Mouse (Mus musculus) megakaryocyte, embryonic 14.5 days (primary cell): ENCODE results near the gene Sftpa1. TPM values are rescaled to one million over a fixed set of nuclear protein-coding genes. Genes with fewer than 3 reads are reported as not detected.

Experiments used
- H3K27me3 ChIP-seq: replicated peaks from 2 replicates; pipeline ENCODE3; 2012; ENCODE audit warnings: inconsistent platforms
- H3K36me3 ChIP-seq: replicated peaks from 2 replicates; pipeline ENCODE3; 2012; ENCODE audit warnings: low read length, inconsistent platforms, mixed read lengths
- H3K4me1 ChIP-seq: 2 replicates; pipeline ENCODE4 v1.6.1; 2012; ENCODE audit warnings: inconsistent platforms
- H3K4me3 ChIP-seq: replicated peaks from 2 replicates; pipeline ENCODE3; 2012; ENCODE audit warnings: moderate library complexity, mild to moderate bottlenecking, inconsistent platforms
- H3K9me3 ChIP-seq: 2 replicates; pipeline ENCODE4 v1.6.1; 2012; ENCODE audit warnings: inconsistent platforms
- FLI1 ChIP-seq: IDR thresholded peaks from 2 replicates; pipeline ENCODE4 v1.6.1; 2012; ENCODE audit warnings: low read length, inconsistent platforms, mixed read lengths
- GATA1 ChIP-seq: IDR thresholded peaks from 3 replicates; pipeline ENCODE4 v1.6.1; 2012; ENCODE audit warnings: mixed read lengths, low read length, inconsistent platforms, borderline replicate concordance
- polyA plus RNA-seq: library from polyadenylated mRNA; stranded (reverse); fragments of >175 nt; gene quantifications from 2 replicates; pipeline ENCODE4 v1.2.3, GENCODE M21; 2012; ENCODE audit warnings: low replicate concordance; ENCODE audit not compliant: insufficient read depth

The Sftpa1 gene
- polyA plus RNA-seq, 1 experiment, result not detected

DNA sequence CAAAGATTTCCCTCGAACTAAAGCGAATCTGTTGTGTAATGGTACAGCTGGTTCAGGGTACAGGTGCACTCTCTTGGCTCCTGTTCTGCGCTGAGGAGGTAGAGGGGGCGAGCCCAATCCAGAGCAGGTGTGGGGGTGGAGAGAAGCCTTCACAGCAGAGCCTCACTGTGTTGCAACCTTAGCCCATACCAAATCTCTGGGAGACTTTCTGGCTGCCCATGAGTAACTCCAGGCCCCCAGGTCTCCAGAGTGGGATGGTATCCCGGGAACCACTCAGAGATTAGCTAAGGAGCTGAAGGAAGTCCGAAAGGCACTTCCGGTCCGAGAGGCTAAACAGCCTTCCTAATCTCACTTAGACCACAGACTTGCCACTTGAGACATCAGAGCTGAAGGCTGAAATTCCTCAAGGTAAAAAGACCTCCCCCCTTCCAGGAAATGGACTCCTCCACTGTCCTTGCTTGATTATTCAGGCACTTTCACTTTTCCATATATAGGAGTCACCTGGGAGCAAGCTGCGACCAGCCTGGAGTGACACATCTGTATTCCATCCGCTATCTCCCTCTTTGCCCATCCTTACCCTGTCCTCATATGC is 26.6 kb upstream of the Sftpa1 start, which contains the start of gene Mat1a:
TSS of gene Mat1a (plus strand) at position 183 of the 592 bp plus-strand sequence.
- Histone ChIP-seq H3K27me3 (no peaks in the 10 kb centered on the region), H3K9me3 (no peaks in the 10 kb centered on the region), H3K36me3 (no peaks in the 10 kb centered on the region), H3K4me3 (no peak within 1 kb of the TSS), H3K4me1 (no peaks in the 10 kb centered on the region)
- TF ChIP-seq FLI1 (no peak), GATA1 (no peak)

DNA sequence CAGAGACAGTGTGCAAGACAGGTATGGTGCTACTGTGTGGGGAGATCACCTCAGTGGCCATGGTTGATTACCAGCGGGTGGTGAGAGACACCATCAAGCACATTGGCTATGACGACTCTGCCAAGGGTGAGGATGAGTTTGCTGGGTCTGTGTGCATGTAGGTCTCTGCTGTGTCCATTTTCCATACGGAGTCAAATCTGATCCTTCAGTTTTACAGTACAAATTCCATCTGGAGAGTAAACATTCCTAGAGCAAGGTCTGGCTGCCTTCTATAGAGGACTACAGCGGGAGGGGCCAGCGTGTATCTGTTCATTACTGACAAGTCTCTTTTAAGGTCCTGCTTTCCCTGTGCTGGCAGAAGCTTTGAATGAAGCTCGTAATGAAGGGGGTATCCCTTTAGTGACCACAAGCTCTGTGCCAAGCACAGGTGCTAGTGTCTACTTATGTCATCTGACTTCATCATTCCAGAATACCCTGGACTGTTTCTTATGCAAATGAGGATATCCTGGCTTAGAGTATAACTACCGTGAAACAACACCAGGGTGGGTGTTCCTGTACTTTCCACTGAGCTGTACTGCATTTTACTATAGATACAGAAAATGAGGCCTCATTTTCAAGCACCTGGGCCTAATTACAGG is 20.4 kb upstream of the Sftpa1 start:
- Histone ChIP-seq H3K4me3 (no peak overlapping the region), H3K9me3 (no peaks in the 10 kb centered on the region), H3K27me3 (no peaks in the 10 kb centered on the region), H3K4me1 (no peaks in the 10 kb centered on the region), H3K36me3 (no peaks in the 10 kb centered on the region)
- no peak for TF ChIP-seq FLI1
- TF ChIP-seq GATA1, result no peak

DNA sequence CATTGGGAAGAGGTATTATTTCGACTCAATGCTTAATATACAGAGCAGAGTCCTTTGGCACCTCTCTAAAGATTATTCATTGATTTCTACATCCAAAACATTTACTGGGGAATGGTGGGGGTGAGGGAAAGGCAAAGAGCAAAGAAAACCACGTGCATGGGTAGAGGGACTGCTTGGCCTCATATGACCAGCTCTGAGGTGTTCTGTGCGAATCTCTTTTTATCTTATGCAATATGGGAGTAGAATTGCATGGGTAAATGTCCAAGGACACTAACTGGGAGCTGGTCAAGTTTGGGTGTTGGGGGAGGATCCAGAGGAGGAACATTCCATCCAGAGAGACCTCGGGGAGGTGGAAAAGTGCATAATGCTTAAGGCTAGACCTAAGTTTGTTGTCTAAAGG is 18.6 kb upstream of the Sftpa1 start:
- Histone ChIP-seq H3K9me3 (no peaks in the 10 kb centered on the region), H3K27me3 (no peaks in the 10 kb centered on the region), H3K4me3 (no peak overlapping the region), H3K4me1 (no peaks in the 10 kb centered on the region), H3K36me3 (no peaks in the 10 kb centered on the region)
- TF ChIP-seq GATA1 (no peak), FLI1 (no peak)

- Histone ChIP-seq H3K4me3 (no peak overlapping the region), H3K9me3 (no peaks in the 10 kb centered on the region), H3K36me3 (no peaks in the 10 kb centered on the region), H3K27me3 (no peaks in the 10 kb centered on the region), H3K4me1 (no peaks in the 10 kb centered on the region)
- TF ChIP-seq FLI1, result no peak
- TF ChIP-seq GATA1, result no peak
Measured at GRCm38 (mm10) chr14:41116271-41116670, 15.3 kb upstream of the Sftpa1 start.

DNA sequence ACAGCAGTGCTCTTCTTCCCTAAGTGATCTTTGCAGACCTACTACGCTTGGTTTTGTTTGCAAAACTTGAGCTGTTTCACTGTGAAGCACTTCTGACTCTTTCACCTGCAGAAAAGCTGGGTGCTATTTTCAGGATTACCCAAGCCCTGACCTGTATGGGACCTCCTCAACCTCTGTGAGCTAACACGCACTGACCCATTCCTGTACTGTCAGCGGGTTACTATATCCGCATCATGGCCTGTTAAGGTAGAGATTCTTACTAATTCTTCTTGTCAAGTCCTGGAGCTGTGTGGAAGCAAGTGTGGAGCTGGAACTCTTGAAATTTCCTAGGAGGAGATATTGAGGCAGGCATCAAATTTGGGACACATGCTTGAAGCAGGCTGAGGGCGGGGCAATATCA is 6.9 kb upstream of the Sftpa1 start:
- H3K4me1 ChIP-seq, result no peaks in the 10 kb centered on the region
- no peaks in the 10 kb centered on the region for H3K27me3 ChIP-seq
- TF ChIP-seq FLI1, result no peak
- no peak for TF ChIP-seq GATA1
- H3K9me3 ChIP-seq, result no peaks in the 10 kb centered on the region
- no peaks in the 10 kb centered on the region for H3K36me3 ChIP-seq
- no peak overlapping the region for H3K4me3 ChIP-seq

GRCm38 (mm10) chr14:41127997-41128396 is 3.6 kb upstream of the Sftpa1 start:
- no peaks in the 10 kb centered on the region for H3K27me3 ChIP-seq
- TF ChIP-seq GATA1, result no peak
- no peak for TF ChIP-seq FLI1
- H3K36me3 ChIP-seq, result no peaks in the 10 kb centered on the region
- H3K4me3 ChIP-seq, result no peak overlapping the region
- no peaks in the 10 kb centered on the region for H3K4me1 ChIP-seq
- no peaks in the 10 kb centered on the region for H3K9me3 ChIP-seq

GRCm38 (mm10) chr14:41137006-41137405 is 5.4 kb downstream of the Sftpa1 start:
- Histone ChIP-seq H3K4me3 (no peak overlapping the region), H3K27me3 (no peaks in the 10 kb centered on the region), H3K36me3 (no peaks in the 10 kb centered on the region), H3K4me1 (no peaks in the 10 kb centered on the region), H3K9me3 (no peaks in the 10 kb centered on the region)
- TF ChIP-seq FLI1, result no peak

- Histone ChIP-seq H3K4me3 (no peak overlapping the region), H3K4me1 (no peaks in the 10 kb centered on the region), H3K27me3 (no peaks in the 10 kb centered on the region), H3K36me3 (no peaks in the 10 kb centered on the region), H3K9me3 (no peaks in the 10 kb centered on the region)
- TF ChIP-seq FLI1 (no peak), GATA1 (no peak)
Measured at GRCm38 (mm10) chr14:41140686-41141085, 9.1 kb downstream of the Sftpa1 start.

GRCm38 (mm10) chr14:41146035-41146434 is 14.5 kb downstream of the Sftpa1 start:
- H3K9me3 ChIP-seq, result no peaks in the 10 kb centered on the region
- TF ChIP-seq GATA1 (no peak), FLI1 (no peak)
- no peaks in the 10 kb centered on the region for H3K4me1 ChIP-seq
- H3K36me3 ChIP-seq, result no peaks in the 10 kb centered on the region
- no peaks in the 10 kb centered on the region for H3K27me3 ChIP-seq
- H3K4me3 ChIP-seq, result no peak overlapping the region

DNA sequence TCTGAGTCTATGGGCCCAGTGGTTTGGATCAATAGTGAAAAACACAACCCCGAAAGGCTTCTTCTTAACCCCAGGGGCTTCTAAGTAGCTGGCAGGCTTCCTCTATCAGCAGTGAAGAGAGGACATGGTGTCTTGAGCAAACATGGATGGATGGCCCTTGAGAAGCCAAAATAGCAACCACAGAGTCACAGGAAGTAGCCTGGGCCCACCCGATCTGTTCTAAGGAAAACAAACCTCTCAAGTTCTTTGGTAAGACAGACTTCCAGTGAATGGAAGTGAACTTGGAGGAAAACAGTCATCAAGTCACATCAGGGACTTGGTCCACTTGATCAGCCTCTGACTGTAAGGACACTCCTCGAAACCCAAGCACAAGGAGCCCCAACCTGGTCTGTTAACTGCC is 15.3 kb downstream of the Sftpa1 start:
- H3K4me1 ChIP-seq, result no peaks in the 10 kb centered on the region
- no peaks in the 10 kb centered on the region for H3K27me3 ChIP-seq
- no peaks in the 10 kb centered on the region for H3K36me3 ChIP-seq
- H3K4me3 ChIP-seq, result no peak overlapping the region
- no peaks in the 10 kb centered on the region for H3K9me3 ChIP-seq
- TF ChIP-seq GATA1 (no peak), FLI1 (no peak)
